Mouse (Mus musculus) hindbrain, embryonic 13.5 days (tissue): ENCODE data around the gene Pigz. TPM values are rescaled to one million over a fixed set of nuclear protein-coding genes. Genes with fewer than 3 reads are reported as not detected.
"Not testable (repeated sequence)": the region's sequence is repeated elsewhere in the genome, so short reads cannot be mapped to it uniquely, and the experiment has no call there.

Experiments
- ATAC-seq: fragments of 200-750 bp; cut with Nextera tagmentation; 2 replicates; pipeline ENCODE4 v1.8.0; 2017; ENCODE audit warnings: moderate TSS enrichment; ENCODE audit not compliant: low FRiP score
- H3K27ac ChIP-seq: fragments of 300-500 bp; sonication (generic); 2 replicates; pipeline ENCODE4 v1.5.1; 2015; ENCODE audit warnings: inconsistent platforms, mild to moderate bottlenecking, moderate library complexity
- H3K27me3 ChIP-seq: fragments of 300-500 bp; sonication (generic); 2 replicates; pipeline ENCODE4 v1.6.1; 2015; ENCODE audit warnings: mild to moderate bottlenecking, inconsistent platforms
- H3K36me3 ChIP-seq: fragments of 300-500 bp; sonication (generic); 2 replicates; pipeline ENCODE4 v1.6.1; 2015; ENCODE audit warnings: mild to moderate bottlenecking, inconsistent platforms
- H3K4me1 ChIP-seq: fragments of 300-500 bp; sonication (generic); replicated peaks from 2 replicates; pipeline ENCODE4 v1.6.1; 2015; ENCODE audit warnings: inconsistent platforms
- H3K4me2 ChIP-seq: fragments of 300-500 bp; sonication (generic); 2 replicates; pipeline ENCODE4 v1.6.1; 2015; ENCODE audit warnings: inconsistent platforms, mild to moderate bottlenecking, moderate library complexity
- H3K4me3 ChIP-seq: fragments of 300-500 bp; sonication (generic); 2 replicates; pipeline ENCODE4 v1.5.1; 2015; ENCODE audit warnings: mild to moderate bottlenecking, inconsistent platforms
- H3K9ac ChIP-seq: fragments of 300-500 bp; sonication (generic); 2 replicates; pipeline ENCODE4 v1.6.1; 2015; ENCODE audit warnings: mild to moderate bottlenecking, inconsistent platforms
- H3K9me3 ChIP-seq: fragments of 300-500 bp; sonication (generic); 2 replicates; pipeline ENCODE4 v1.6.1; 2016; ENCODE audit warnings: inconsistent platforms
- WGBS: fragments of 180-500 bp; shearing (Covaris S2); methylation state at CpG from one replicate; pipeline ENCODE4 v1.1.7; 2015; 5-methylcytosine and 5-hydroxymethylcytosine counted together
- polyA plus RNA-seq: library from polyadenylated mRNA; unstranded; fragments of >200 nt; fragmentation: Nextera tagmentation; extraction: Ambion mirVana; gene quantifications from 2 replicates; pipeline ENCODE4 v1.2.1, GENCODE M21; 2015

The Pigz gene
- polyA plus RNA-seq, 1 experiment from 2014 or later, result 2.3 TPM

DNA sequence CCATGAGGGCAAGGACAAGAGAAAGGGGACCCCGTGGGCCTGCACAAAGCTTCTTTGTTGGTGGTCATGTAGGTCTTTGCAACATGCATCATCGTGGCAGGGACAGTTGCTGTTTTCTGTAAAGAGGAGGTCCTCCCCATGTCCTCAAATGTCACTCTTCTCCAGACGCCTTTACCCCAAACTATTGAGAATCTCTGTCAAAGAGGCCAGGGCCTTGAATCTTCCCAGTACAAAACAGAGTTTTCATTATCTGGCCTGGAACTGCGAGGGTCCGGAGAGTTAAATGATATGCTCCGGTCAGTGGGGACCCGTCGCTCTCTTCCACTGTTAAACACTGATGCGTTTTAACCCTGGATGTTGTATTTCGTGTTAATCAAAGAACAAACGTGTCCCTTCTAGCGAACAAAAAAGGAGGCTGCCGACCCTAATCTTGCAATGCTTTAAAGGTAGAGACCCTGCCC is 929 bp downstream of the Pigz start:
- no peaks in the 10 kb centered on the region for H3K36me3 ChIP-seq
- 9% methylated on average over 13 of the region's 13 CpGs for WGBS
- ATAC-seq, result no peak
- H3K4me1 ChIP-seq, result peaks cover 39% of the 10 kb centered on the region
- H3K4me3 ChIP-seq, result peak overlapping the region; percentile 45
- peaks cover 17% of the 10 kb centered on the region; the same call in 1 of the 2 replicates for H3K27me3 ChIP-seq
- H3K9me3 ChIP-seq, result no peaks in the 10 kb centered on the region
- peak overlapping the region; percentile 80 for H3K4me2 ChIP-seq
- peak overlapping the region; percentile 98 for H3K27ac ChIP-seq
- peak overlapping the region; percentile 80 for H3K9ac ChIP-seq

DNA sequence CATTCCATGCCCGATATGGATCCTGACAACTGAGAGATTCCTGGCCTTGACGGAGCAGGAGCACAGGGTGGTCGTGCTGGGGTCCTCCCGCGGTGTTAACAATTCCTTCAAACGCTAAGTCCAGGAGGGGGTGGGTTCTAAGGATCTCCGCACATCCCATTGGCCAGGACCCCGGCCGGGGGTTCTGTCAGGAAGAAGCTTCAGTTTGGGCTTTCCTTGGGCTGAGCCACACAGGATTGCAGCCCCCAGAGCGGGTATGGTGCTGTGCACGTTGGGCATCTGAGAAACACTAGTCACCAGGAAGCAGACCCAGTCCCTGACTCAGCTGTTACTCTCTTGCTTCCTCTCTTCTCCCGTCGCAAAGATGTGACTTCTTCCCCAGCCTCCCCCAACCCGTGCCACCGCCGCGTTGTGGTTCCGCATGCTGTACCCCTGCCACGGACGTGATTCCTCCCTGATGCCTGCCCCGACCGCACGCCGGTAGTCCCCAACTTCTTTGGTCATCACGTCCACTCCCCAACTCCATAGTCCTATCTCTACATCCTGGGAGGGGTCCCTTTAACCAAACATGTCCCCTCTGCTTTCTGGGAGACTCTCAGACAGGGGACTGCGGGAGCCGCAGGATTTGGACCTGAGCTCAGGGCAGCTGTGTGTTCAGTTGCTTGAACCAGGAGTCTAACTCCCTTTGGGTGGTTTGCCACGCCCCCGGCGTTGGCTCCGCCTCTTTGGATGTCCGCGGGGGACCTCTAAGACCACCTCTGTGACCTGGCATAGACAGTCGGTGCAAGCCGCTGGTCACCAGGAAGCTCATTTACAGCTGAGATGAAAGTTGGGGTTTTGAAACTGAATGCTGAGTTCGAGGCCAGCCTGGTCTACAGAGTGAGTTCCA is 1.7 kb downstream of the Pigz start:
- 5% methylated on average over 36 of the region's 36 CpGs for WGBS
- Histone ChIP-seq H3K27ac (peak overlapping the region; percentile 98), H3K36me3 (no peaks in the 10 kb centered on the region), H3K27me3 (peaks cover 16% of the 10 kb centered on the region; the same call in 1 of the 2 replicates), H3K4me1 (peaks cover 39% of the 10 kb centered on the region), H3K4me3 (peak overlapping the region; percentile 45), H3K4me2 (peak overlapping the region; percentile 80), H3K9ac (peak overlapping the region; percentile 80), H3K9me3 (no peaks in the 10 kb centered on the region)
- no peak for ATAC-seq

DNA sequence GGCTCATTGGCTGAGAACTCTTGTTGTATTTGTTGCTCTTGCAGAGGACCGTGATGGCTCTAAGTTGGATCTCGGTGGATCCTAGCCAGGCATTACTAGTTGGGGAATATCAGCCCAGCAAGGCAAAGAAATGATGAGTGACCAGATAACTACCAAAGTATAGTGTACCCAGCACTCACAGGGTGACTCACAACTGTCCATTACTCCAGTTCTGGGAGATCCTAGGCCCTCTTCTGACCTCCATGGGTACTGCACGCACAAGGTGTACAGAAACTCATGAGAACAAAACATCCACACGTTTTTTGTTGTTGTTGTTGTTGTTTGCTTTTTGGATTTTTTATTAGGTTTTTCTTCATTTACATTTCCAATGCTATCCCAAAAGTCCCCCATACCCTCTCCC is 2.9 kb downstream of the Pigz start:
- Histone ChIP-seq H3K27me3 (peaks cover 16% of the 10 kb centered on the region; the same call in 1 of the 2 replicates), H3K27ac (no peak overlapping the region), H3K9ac (no peak overlapping the region), H3K4me2 (no peak overlapping the region), H3K9me3 (no peaks in the 10 kb centered on the region), H3K4me1 (peaks cover 38% of the 10 kb centered on the region), H3K36me3 (no peaks in the 10 kb centered on the region; the same call in 1 of the 2 replicates), H3K4me3 (no peak overlapping the region)
- WGBS, result 89% methylated on average over 4 of the region's 4 CpGs
- no peak for ATAC-seq

DNA sequence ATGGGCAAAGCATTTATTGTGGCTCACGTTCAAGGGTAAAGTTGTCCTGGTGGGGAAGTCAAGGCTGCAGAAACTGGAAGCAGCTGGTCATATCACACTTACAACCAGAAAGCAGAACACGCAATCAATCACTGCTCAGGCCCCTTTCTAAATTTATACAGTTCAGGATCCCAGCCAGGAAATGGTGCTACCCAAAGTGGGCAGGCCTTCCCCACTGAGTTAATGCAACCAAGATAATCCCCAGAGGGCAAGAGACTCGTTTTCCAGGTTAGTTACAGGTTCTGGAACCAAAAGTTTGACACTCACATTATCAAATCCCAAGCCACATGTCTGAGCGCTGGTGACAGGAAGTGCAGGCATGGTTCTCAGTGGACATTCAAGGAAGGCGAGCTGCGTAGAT is 5.2 kb downstream of the Pigz start:
- no peak overlapping the region for H3K4me3 ChIP-seq
- H3K4me2 ChIP-seq, result no peak overlapping the region
- H3K27ac ChIP-seq, result no peak overlapping the region
- no peak for ATAC-seq
- H3K4me1 ChIP-seq, result peaks cover 25% of the 10 kb centered on the region
- no peaks in the 10 kb centered on the region; the same call in 1 of the 2 replicates for H3K36me3 ChIP-seq
- peaks cover 16% of the 10 kb centered on the region; the same call in 1 of the 2 replicates for H3K27me3 ChIP-seq
- no peak overlapping the region for H3K9ac ChIP-seq
- WGBS, result 76% methylated on average over 6 of the region's 6 CpGs
- H3K9me3 ChIP-seq, result no peaks in the 10 kb centered on the region

DNA sequence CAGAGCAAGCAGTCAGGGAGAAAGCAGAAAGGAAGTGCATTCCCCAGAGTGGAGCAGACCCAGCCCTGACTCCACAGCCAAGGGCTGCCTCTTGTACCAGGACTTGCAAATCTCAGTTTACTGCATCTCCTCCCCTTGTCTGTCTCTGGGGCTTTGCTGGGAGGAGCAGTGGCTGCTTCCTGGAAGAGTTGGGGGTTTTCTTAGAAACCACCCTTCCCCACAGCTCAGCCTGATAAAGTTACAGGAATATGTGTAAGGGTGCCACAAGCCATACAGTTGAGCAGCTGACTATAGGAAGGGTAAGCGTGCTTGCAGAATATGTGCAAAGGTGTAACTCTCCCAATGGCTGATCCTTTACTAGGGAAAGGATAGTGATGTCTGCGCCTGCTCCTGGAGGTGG is 6.9 kb downstream of the Pigz start:
- H3K4me2 ChIP-seq, result no peak overlapping the region
- no peak for ATAC-seq
- H3K9me3 ChIP-seq, result no peaks in the 10 kb centered on the region
- peaks cover 8% of the 10 kb centered on the region for H3K36me3 ChIP-seq
- H3K9ac ChIP-seq, result no peak overlapping the region
- peaks cover 10% of the 10 kb centered on the region; the same call in 1 of the 2 replicates for H3K27me3 ChIP-seq
- WGBS, result 79% methylated on average over 2 of the region's 2 CpGs
- H3K4me3 ChIP-seq, result no peak overlapping the region
- H3K27ac ChIP-seq, result no peak overlapping the region
- peaks cover 23% of the 10 kb centered on the region for H3K4me1 ChIP-seq

DNA sequence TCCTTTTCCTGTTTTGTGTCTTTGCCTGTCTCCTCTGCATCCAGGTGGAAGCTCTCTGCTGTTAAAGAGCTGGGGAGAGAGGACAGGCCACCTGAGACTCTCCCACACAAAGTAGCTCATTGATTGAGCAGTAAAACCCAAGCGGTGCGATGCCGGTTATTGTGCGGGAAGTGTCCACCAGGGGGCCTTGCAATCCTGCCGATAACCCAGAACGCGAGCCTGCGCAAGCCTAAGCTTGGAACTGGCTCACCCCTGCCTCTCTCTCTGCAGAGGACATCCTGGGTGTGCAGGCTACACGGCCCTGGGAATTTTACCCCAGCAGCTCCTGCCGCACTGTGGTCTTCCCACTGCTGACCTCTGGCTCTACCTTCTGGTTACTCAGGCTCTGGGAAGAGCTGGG is 10.3 kb downstream of the Pigz start:
- Histone ChIP-seq H3K4me3 (no peak overlapping the region), H3K27me3 (no peaks in the 10 kb centered on the region), H3K36me3 (peaks cover 9% of the 10 kb centered on the region), H3K9ac (peak overlapping the region; percentile 31; the same call in 1 of the 2 replicates), H3K27ac (no peak overlapping the region), H3K4me1 (peaks cover 46% of the 10 kb centered on the region), H3K4me2 (0 out of 2 replicates have a peak overlapping the region, but pooled peaks have one; percentile 19), H3K9me3 (no peaks in the 10 kb centered on the region)
- 4% methylated on average over 10 of the region's 10 CpGs for WGBS
- ATAC-seq, result no peak; the same call in 1 of the 2 replicates

DNA sequence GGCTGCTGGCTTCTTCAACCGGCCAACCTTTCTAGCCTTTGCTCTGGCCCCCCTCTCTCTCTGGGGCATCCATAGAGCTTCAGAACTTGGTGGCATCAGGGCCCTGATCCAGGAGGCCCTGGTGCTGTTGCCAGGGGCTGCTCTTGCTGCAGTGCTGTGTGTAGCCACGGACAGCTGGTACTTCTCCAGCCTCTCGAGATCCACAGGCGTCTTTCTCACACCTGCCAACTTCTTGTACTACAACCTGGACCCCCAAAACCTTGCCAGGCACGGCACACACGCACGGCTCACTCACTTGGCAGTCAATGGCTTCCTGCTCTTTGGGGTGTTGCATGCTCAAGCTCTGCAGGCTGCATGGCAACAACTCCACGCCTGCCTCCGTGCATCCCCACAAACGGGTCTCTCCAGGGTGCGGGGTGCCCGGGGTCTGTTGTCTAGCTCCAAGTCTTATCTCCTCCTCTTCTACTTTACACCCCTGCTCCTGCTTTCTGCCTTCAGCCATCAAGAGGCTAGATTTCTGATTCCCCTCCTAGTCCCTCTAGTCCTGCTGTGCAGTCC is 11.1 kb downstream of the Pigz start:
- H3K9me3 ChIP-seq, result no peaks in the 10 kb centered on the region
- H3K9ac ChIP-seq, result 0 out of 2 replicates have a peak overlapping the region, but pooled peaks have one; percentile 31
- peaks cover 54% of the 10 kb centered on the region for H3K4me1 ChIP-seq
- 91% methylated on average over 12 of the region's 12 CpGs for WGBS
- no peak overlapping the region for H3K27ac ChIP-seq
- no peak for ATAC-seq
- peaks cover 9% of the 10 kb centered on the region for H3K36me3 ChIP-seq
- no peaks in the 10 kb centered on the region for H3K27me3 ChIP-seq
- no peak overlapping the region for H3K4me2 ChIP-seq
- H3K4me3 ChIP-seq, result no peak overlapping the region

DNA sequence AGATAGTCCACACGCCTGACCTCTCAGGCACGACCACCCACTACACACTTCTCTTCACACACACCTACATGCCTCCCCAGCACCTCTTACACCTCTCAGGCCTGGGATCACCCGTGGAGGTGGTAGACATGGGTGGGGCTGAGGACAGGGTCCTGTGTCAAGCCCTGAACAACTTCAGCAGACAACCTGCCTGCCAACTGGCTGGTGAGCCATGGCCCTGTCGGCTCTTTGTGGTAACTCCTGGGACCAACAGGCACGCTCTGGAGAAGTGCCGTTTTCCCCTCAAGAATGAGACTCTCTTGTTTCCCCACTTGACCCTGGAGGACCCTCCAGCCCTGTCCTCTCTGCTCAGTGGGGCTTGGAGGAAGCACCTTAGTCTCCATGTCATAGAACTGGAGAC is 11.7 kb downstream of the Pigz start:
- no peaks in the 10 kb centered on the region for H3K27me3 ChIP-seq
- H3K36me3 ChIP-seq, result peaks cover 15% of the 10 kb centered on the region
- H3K9ac ChIP-seq, result no peak overlapping the region
- H3K4me3 ChIP-seq, result no peak overlapping the region
- H3K4me2 ChIP-seq, result no peak overlapping the region
- H3K27ac ChIP-seq, result no peak overlapping the region
- no peaks in the 10 kb centered on the region for H3K9me3 ChIP-seq
- H3K4me1 ChIP-seq, result peaks cover 57% of the 10 kb centered on the region
- no peak for ATAC-seq
- 97% methylated on average over 6 of the region's 6 CpGs for WGBS

DNA sequence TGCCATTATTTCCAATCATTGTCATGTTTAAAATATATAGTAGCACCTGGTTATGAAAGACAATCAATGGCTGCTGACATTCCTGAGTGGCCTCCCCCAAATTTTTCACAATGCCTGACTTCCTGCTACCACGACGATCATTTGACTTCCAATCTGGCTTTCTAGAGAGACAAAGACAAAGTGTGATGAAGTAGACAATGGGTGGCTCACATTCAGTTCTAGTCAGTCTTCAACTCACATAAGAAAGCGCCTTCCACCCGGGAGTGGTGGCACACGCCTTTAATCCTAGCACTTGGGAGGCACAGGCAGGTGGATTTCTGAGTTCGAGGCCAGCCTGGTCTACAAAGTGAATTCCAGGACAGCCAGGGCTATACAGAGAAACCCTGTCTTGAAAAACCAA is 12.3 kb downstream of the Pigz start:
- Histone ChIP-seq H3K36me3 (peaks cover 21% of the 10 kb centered on the region), H3K4me2 (peak overlapping the region; percentile 94), H3K4me1 (peaks cover 57% of the 10 kb centered on the region)
- not testable (repeated sequence) for H3K9me3 ChIP-seq, H3K9ac ChIP-seq, H3K27me3 ChIP-seq, H3K4me3 ChIP-seq, H3K27ac ChIP-seq, ATAC-seq
- WGBS, result 90% methylated on average over 6 of the region's 6 CpGs

DNA sequence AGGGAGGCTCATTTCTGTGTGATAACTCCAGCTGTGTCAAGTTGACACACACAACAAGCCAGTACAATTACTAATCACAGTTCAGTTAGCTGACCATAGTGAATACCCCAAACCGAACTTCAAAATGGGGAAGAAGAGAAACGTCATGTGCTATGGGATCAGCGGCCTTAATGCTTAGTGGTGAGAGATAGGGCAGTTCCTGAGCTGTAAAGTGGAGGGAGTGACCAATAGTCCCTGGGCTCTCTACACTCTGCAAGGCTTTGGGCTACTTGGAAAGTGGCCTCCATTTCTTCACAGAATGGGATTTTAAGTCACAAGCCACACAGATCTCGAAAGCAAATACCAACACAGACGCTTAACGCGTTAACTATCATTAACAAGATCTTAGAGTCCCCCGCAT is 13.7 kb downstream of the Pigz start:
- Histone ChIP-seq H3K9ac (peak overlapping the region; percentile 93), H3K9me3 (no peaks in the 10 kb centered on the region), H3K4me2 (peak overlapping the region; percentile 94), H3K4me3 (peak overlapping the region; percentile 91), H3K36me3 (peaks cover 33% of the 10 kb centered on the region), H3K4me1 (peaks cover 57% of the 10 kb centered on the region), H3K27me3 (no peaks in the 10 kb centered on the region), H3K27ac (no peak overlapping the region)
- 37% methylated on average over 8 of the region's 8 CpGs for WGBS
- ATAC-seq, result no peak

DNA sequence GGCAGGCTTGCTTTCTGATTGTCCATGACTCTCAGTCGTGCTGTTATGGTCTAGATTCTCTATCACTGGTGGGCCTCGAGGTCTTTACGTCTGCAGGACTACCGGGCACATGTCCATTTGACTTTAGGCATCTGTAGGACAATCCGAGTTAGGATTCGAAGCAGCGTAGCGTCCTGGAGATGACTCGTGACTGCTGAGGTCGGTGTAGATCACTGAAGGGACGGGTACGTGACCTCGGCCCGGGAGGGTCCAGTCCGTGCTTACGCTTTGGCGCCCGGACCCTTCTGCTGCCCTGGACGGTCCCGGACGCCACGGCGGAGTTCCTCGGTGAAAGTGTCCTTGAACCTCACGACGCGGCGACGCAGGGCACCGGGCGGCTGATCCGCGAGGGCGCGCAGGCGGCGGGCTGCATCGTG is 14.3 kb downstream of the Pigz start:
- H3K4me2 ChIP-seq, result peak overlapping the region; percentile 94
- H3K9me3 ChIP-seq, result no peaks in the 10 kb centered on the region
- WGBS, result under 1% methylated on average over 38 of the region's 38 CpGs
- peak overlapping the region; percentile 93 for H3K27ac ChIP-seq
- H3K4me3 ChIP-seq, result peak overlapping the region; percentile 91
- H3K4me1 ChIP-seq, result peaks cover 57% of the 10 kb centered on the region
- ATAC-seq, result peak; percentile 68
- peak overlapping the region; percentile 93 for H3K9ac ChIP-seq
- peaks cover 33% of the 10 kb centered on the region for H3K36me3 ChIP-seq
- H3K27me3 ChIP-seq, result no peaks in the 10 kb centered on the region

DNA sequence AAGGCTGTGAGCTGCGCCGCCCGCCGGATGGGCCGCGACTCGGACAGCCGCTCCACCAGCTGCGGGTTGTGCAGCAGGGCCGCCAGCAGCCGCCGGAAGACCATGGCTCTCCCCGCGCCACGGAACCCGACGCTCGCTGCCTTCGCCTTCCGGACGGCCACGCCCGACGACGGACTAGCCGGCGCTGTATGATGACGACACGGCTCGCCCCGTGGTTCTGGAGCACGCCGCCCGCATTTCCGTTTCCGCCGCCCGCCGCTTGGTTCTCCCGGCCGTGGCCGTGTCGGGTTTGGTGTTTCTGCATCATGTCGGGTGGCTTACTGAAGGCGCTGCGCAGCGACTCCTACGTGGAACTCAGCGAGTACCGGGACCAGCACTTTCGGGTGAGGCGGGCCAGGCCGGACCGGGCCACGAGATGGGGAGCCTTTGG is 14.7 kb downstream of the Pigz start, which contains the start of the genes 0610012G03Rik and Ncbp2:
Gene 0610012G03Rik (minus strand): TSS at position 150 of the 430 bp plus-strand sequence.
Gene Ncbp2 (plus strand): TSS at position 169 of the 430 bp plus-strand sequence.
- Histone ChIP-seq H3K4me1 (peaks cover 56% of the 10 kb centered on the region), H3K9me3 (no peaks in the 10 kb centered on the region), H3K36me3 (peaks cover 33% of the 10 kb centered on the region), H3K4me3 (peak within 1 kb of the TSS; percentile 91), H3K4me2 (peak within 1 kb of the TSS; percentile 96), H3K9ac (peak within 1 kb of the TSS; percentile 93), H3K27ac (peak within 1 kb of the TSS; percentile 93), H3K27me3 (no peaks in the 10 kb centered on the region)
- ATAC-seq, result peak; percentile 91
- WGBS, result 0% methylated on average over 52 of the region's 55 CpGs
